Mouse (Mus musculus) hindbrain, embryonic 11.5 days (tissue): ENCODE measurements around the gene Lpp. TPM values are rescaled to one million over a fixed set of nuclear protein-coding genes. Genes with fewer than 3 reads are reported as not detected.

ENCODE experiments used
- ATAC-seq: fragments of 200-750 bp; cut with Nextera tagmentation; 2 replicates; pipeline ENCODE4 v1.8.0; 2017; ENCODE audit warnings: mild to moderate bottlenecking, moderate TSS enrichment, moderate library complexity; ENCODE audit not compliant: low FRiP score
- DNase-seq: peaks from one replicate; pipeline ENCODE4 v3.0.0-alpha.2; 2015; ENCODE audit warnings: low spot score
- H3K27ac ChIP-seq: fragments of 300-500 bp; sonication (generic); 2 replicates; pipeline ENCODE4 v1.5.1; 2014; ENCODE audit warnings: mild to moderate bottlenecking, low read depth, low read length
- H3K27me3 ChIP-seq: fragments of 300-500 bp; sonication (generic); 2 replicates; pipeline ENCODE4 v1.6.1; 2014; ENCODE audit warnings: mild to moderate bottlenecking, low read length, moderate library complexity, mixed read lengths; ENCODE audit not compliant: control insufficient read depth, insufficient read depth
- H3K36me3 ChIP-seq: fragments of 300-500 bp; sonication (generic); 2 replicates; pipeline ENCODE4 v1.6.1; 2014; ENCODE audit warnings: mild to moderate bottlenecking, low read length, moderate library complexity, mixed read lengths; ENCODE audit not compliant: control insufficient read depth, insufficient read depth
- H3K4me1 ChIP-seq: fragments of 300-500 bp; sonication (generic); replicated peaks from 2 replicates; pipeline ENCODE4 v1.6.1; 2014; ENCODE audit warnings: low read length, mixed read lengths; ENCODE audit not compliant: control insufficient read depth, insufficient read depth
- H3K4me2 ChIP-seq: fragments of 300-500 bp; sonication (generic); replicated peaks from 2 replicates; pipeline ENCODE4 v1.6.1; 2014; ENCODE audit warnings: mild to moderate bottlenecking, low read depth, low read length
- H3K4me3 ChIP-seq: fragments of 300-500 bp; sonication (generic); 2 replicates; pipeline ENCODE4 v1.5.1; 2014; ENCODE audit warnings: low read depth, low read length
- H3K9ac ChIP-seq: fragments of 300-500 bp; sonication (generic); 2 replicates; pipeline ENCODE4 v1.6.1; 2014; ENCODE audit warnings: low read depth, low read length
- H3K9me3 ChIP-seq: fragments of 300-500 bp; sonication (generic); 2 replicates; pipeline ENCODE4 v1.6.1; 2016; ENCODE audit warnings: low read length; ENCODE audit not compliant: control insufficient read depth
- WGBS: fragments of 180-500 bp; shearing (Covaris S2); extraction: QIAGEN DNeasy Blood & Tissue Kit; methylation state at CpG from one replicate; pipeline ENCODE4 v1.1.7; 2014; 5-methylcytosine and 5-hydroxymethylcytosine counted together
- polyA plus RNA-seq: library from polyadenylated mRNA; unstranded; fragments of >200 nt; fragmentation: Nextera tagmentation; extraction: Ambion mirVana; gene quantifications from 2 replicates; pipeline ENCODE4 v1.2.1, GENCODE M21; 2014

The Lpp gene
- polyA plus RNA-seq, 1 experiment from 2014 or later, result 25.1 TPM

GRCm38 (mm10) chr16:24915470-24915869 is 522.2 kb downstream of the Lpp start:
- H3K36me3 ChIP-seq, result no peaks in the 10 kb centered on the region
- WGBS, result 91% methylated on average over 4 of the region's 4 CpGs
- no peaks in the 10 kb centered on the region for H3K9me3 ChIP-seq
- H3K27me3 ChIP-seq, result no peaks in the 10 kb centered on the region
- H3K4me3 ChIP-seq, result no peak overlapping the region
- no peak overlapping the region for H3K27ac ChIP-seq
- ATAC-seq, result no peak
- DNase-seq, result no peak
- H3K9ac ChIP-seq, result no peak overlapping the region
- H3K4me1 ChIP-seq, result no peaks in the 10 kb centered on the region
- H3K4me2 ChIP-seq, result no peak overlapping the region

DNA sequence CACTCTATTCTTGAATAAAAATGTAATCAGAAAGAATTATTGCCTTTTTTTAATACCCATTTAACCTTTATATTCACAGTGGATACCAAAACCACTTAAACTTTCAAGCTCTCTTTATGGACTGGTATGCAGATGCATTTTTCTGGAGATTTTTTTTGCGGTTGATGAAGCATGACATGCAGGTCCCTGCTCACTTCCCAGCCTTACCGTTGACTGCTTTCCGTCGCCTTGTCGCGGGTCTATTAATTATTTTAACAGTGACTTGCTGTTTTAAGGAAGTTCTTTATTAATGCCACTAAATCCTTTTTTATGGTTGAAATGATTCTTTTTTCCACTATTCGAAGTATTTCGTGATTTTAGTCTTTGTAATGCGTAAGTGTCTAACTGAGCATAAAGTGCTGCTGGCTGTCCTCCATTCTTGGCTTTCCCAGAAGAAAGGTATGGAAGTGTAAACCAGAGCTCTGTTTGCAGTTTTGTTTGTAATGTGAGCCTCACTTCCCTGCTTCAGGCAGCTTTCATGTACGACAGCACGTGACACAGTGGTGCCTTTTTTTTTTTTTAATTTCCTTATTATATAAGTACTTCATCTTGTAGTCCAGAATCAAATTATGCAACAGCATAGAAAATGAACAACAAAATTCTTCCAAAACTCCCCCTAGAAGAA is 526.2 kb downstream of the Lpp start:
- Histone ChIP-seq H3K27ac (no peak overlapping the region), H3K4me3 (no peak overlapping the region), H3K9me3 (no peaks in the 10 kb centered on the region), H3K36me3 (no peaks in the 10 kb centered on the region), H3K4me1 (no peaks in the 10 kb centered on the region), H3K27me3 (no peaks in the 10 kb centered on the region), H3K9ac (no peak overlapping the region), H3K4me2 (no peak overlapping the region)
- 56% methylated on average over 11 of the region's 11 CpGs for WGBS
- ATAC-seq, result no peak
- no peak for DNase-seq

DNA sequence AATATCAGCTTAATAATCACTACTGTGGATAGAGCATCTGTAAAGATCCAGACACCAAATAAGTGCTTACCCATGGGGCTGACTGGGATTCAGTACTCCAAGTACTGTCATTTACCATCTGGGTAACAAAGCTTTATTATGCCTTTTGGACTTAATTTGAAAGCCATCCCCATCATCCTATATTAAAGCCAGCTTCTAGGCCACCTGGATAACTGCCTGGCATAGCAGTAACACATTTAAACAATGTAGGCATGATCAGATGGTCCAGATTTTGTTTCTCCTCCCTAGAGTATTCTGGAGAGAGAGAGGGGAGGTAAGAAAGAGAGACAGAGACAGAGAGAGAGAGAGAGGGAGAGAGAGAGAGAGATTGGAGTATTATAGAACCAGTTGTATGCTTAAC is 536.8 kb downstream of the Lpp start:
- Histone ChIP-seq H3K4me1 (no peaks in the 10 kb centered on the region), H3K9ac (no peak overlapping the region), H3K9me3 (no peaks in the 10 kb centered on the region), H3K4me2 (no peak overlapping the region), H3K36me3 (no peaks in the 10 kb centered on the region), H3K27me3 (no peaks in the 10 kb centered on the region), H3K4me3 (no peak overlapping the region), H3K27ac (no peak overlapping the region)
- ATAC-seq (no peak), DNase-seq (no peak)

DNA sequence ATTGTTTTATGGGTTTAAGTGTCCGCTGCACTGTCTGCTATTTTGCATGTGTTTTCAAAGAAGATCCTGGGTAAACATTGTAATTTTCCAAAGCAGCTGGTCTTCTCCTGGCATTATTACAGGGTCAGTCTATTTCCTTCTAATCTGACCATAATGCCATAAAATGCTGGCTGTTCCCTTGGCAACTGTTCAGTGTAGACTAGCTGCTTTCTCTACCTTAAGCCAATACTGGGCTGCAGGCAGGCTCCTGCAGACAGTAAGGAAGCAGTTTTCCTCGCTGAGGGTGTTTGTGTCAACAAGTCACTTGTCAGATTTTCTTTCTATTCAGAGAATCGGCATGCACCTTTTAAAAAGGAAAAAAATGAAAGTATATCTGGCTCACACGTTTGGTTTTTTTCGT is 537.3 kb downstream of the Lpp start:
- no peak overlapping the region for H3K9ac ChIP-seq
- no peak for DNase-seq
- no peak for ATAC-seq
- no peak overlapping the region for H3K4me3 ChIP-seq
- WGBS, result 83% methylated on average over 5 of the region's 5 CpGs
- no peak overlapping the region for H3K4me2 ChIP-seq
- no peak overlapping the region for H3K27ac ChIP-seq
- no peaks in the 10 kb centered on the region for H3K27me3 ChIP-seq
- no peaks in the 10 kb centered on the region for H3K4me1 ChIP-seq
- H3K9me3 ChIP-seq, result no peaks in the 10 kb centered on the region
- H3K36me3 ChIP-seq, result no peaks in the 10 kb centered on the region

GRCm38 (mm10) chr16:24932816-24933215 is 539.5 kb downstream of the Lpp start:
- no peaks in the 10 kb centered on the region for H3K36me3 ChIP-seq
- no peaks in the 10 kb centered on the region for H3K9me3 ChIP-seq
- no peaks in the 10 kb centered on the region for H3K27me3 ChIP-seq
- ATAC-seq (no peak), DNase-seq (no peak)
- no peak overlapping the region for H3K27ac ChIP-seq
- 57% methylated on average over 3 of the region's 3 CpGs for WGBS
- H3K9ac ChIP-seq, result no peak overlapping the region
- H3K4me1 ChIP-seq, result no peaks in the 10 kb centered on the region
- H3K4me2 ChIP-seq, result no peak overlapping the region
- no peak overlapping the region for H3K4me3 ChIP-seq

GRCm38 (mm10) chr16:24933691-24934090 is 540.4 kb downstream of the Lpp start:
- no peak overlapping the region for H3K4me2 ChIP-seq
- no peak for DNase-seq
- WGBS, result 84% methylated on average over 4 of the region's 4 CpGs

GRCm38 (mm10) chr16:24941306-24942160 is 548.2 kb downstream of the Lpp start:
- no peak overlapping the region for H3K4me2 ChIP-seq
- H3K4me3 ChIP-seq, result no peak overlapping the region
- no peaks in the 10 kb centered on the region; the same call in 1 of the 2 replicates for H3K4me1 ChIP-seq
- H3K27me3 ChIP-seq, result no peaks in the 10 kb centered on the region
- no peaks in the 10 kb centered on the region for H3K36me3 ChIP-seq
- DNase-seq, result peak; percentile 39
- H3K9ac ChIP-seq, result no peak overlapping the region
- H3K27ac ChIP-seq, result no peak overlapping the region
- ATAC-seq, result peak; percentile 80
- no peaks in the 10 kb centered on the region for H3K9me3 ChIP-seq
- WGBS, result 36% methylated on average over 9 of the region's 9 CpGs

More at GRCm38 (mm10) chr16:24933691-24934090, 540.4 kb downstream of the Lpp start:
- H3K9me3 ChIP-seq, result no peaks in the 10 kb centered on the region
- H3K36me3 ChIP-seq, result no peaks in the 10 kb centered on the region
- no peaks in the 10 kb centered on the region for H3K27me3 ChIP-seq
- H3K27ac ChIP-seq, result no peak overlapping the region
- ATAC-seq, result no peak
- H3K4me1 ChIP-seq, result no peaks in the 10 kb centered on the region
- no peak overlapping the region for H3K9ac ChIP-seq
- H3K4me3 ChIP-seq, result no peak overlapping the region

DNA sequence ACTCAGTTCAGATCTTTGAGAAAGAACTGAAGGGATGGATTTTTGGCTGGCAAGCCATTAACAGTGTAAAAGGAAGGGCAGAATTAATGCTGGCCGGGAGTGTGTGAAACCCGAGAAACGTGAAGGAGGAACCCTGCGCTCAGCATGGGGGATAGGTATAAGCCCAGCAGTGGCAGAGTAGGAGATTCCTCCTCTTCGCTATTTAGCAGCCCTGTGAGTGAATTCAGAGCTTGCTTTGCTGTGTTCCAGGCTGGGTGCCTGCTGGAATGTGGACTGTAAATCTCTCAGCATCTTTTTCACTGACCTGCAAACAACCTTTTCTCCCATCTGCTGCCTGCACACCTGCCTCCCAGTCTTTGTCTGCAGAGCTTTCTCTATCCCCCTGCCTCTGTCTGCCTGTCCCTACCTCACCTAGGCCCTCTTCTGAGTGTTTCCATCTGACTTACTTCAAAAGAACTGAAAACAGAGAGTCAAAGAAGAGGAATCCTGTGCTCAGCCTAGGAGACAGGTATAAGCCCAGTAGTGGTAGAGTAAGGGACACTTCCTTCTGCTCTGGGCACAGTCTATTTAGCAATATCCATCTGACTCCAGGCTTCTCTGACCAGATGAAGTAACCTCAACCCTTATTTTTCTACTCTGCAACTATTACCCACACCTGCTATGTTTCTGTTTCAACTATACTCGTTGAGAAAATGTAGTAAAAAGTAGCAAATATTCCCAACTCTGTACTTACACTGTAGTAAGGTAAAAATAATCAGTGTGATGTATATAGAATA is 550.4 kb downstream of the Lpp start:
- H3K4me3 ChIP-seq, result no peak overlapping the region
- H3K4me1 ChIP-seq, result no peaks in the 10 kb centered on the region; the same call in 1 of the 2 replicates
- no peak overlapping the region for H3K27ac ChIP-seq
- H3K27me3 ChIP-seq, result no peaks in the 10 kb centered on the region
- WGBS, result 32% methylated on average over 6 of the region's 6 CpGs
- H3K4me2 ChIP-seq, result no peak overlapping the region
- DNase-seq (no peak), ATAC-seq (no peak)
- H3K9ac ChIP-seq, result no peak overlapping the region
- H3K36me3 ChIP-seq, result no peaks in the 10 kb centered on the region
- no peaks in the 10 kb centered on the region for H3K9me3 ChIP-seq
